ENCODE assay signal across 8 mouse cellular contexts in genomic region chr2:32287923-32288367, GRCm38 (mm10). TPM values are rescaled to one million over a fixed set of nuclear protein-coding genes. Genes with fewer than 3 reads are reported as not detected.
A peak's percentile ranks its signal among the peaks of the same experiment; 100 is the strongest.
DNase-seq lines count a peak whose midpoint lies in the region; ATAC-seq and TF ChIP-seq lines count a peak whose summit lies in the region.

Gene Swi5, minus strand, starts transcription at chr2:32288075.

- no peak for TF ChIP-seq EP300 in ES-Bruce4 (IDR thresholded peaks at IDR 0.05; ENCODE audit: insufficient read depth, low read depth, low read length)
- TF ChIP-seq EP300 in liver, postnatal 0 days (IDR thresholded peaks at IDR 0.05; ENCODE audit: low read depth), result no peak

- no peaks in the 10 kb centered on the region for H3K9me3 ChIP-seq in ES-Bruce4 (replicated peaks; ENCODE audit: control insufficient read depth, insufficient read depth, low read length, poor library complexity, severe bottlenecking)
- no peaks in the 10 kb centered on the region for H3K9me3 ChIP-seq in forebrain, embryonic 13.5 days (replicated peaks)
- no peaks in the 10 kb centered on the region for H3K9me3 ChIP-seq in liver, postnatal 0 days (ENCODE audit: low read length)
- H3K9me3 ChIP-seq in neural tube, embryonic 14.5 days (ENCODE audit: control insufficient read depth, low read length), result no peaks in the 10 kb centered on the region

- H3K4me3 ChIP-seq in ES-Bruce4 (ENCODE audit: low read depth, low read length), result peak within 1 kb of the TSS; percentile 100
- H3K4me3 ChIP-seq in forebrain, embryonic 13.5 days, result peak within 1 kb of the TSS; percentile 82
- peak within 1 kb of the TSS; percentile 90 for H3K4me3 ChIP-seq in liver, postnatal 0 days (ENCODE audit: low read depth, low read length)
- peak within 1 kb of the TSS; percentile 78 for H3K4me3 ChIP-seq in neural tube, embryonic 14.5 days (ENCODE audit: low read depth, low read length)

- H3K27ac ChIP-seq in ES-Bruce4 (ENCODE audit: insufficient read depth, low read length), result no peak within 1 kb of the TSS
- peak within 1 kb of the TSS; percentile 68; the same call in 1 of the 2 replicates for H3K27ac ChIP-seq in forebrain, embryonic 13.5 days
- H3K27ac ChIP-seq in liver, postnatal 0 days (ENCODE audit: low read depth), result peak within 1 kb of the TSS; percentile 96
- peak within 1 kb of the TSS; percentile 70 for H3K27ac ChIP-seq in neural tube, embryonic 14.5 days (ENCODE audit: low read depth, low read length)

- peaks cover 18% of the 10 kb centered on the region for H3K36me3 ChIP-seq in ES-Bruce4 (ENCODE audit: control insufficient read depth, insufficient read depth, low read length, poor library complexity, severe bottlenecking)
- H3K36me3 ChIP-seq in forebrain, embryonic 13.5 days (ENCODE audit: poor library complexity, severe bottlenecking), result peaks cover 30% of the 10 kb centered on the region
- peaks cover 19% of the 10 kb centered on the region for H3K36me3 ChIP-seq in liver, postnatal 0 days (replicated peaks; ENCODE audit: insufficient read depth, low read length)
- H3K36me3 ChIP-seq in neural tube, embryonic 14.5 days (ENCODE audit: control insufficient read depth, insufficient read depth, low read length), result peaks cover 17% of the 10 kb centered on the region

- TF ChIP-seq CTCF in ES-Bruce4 (IDR thresholded peaks at IDR 0.05; ENCODE audit: low read depth, low read length), result no peak
- no peak for TF ChIP-seq CTCF in liver, postnatal 0 days (IDR thresholded peaks at IDR 0.05; ENCODE audit: low read depth)

- intact Hi-C loops in heart, postnatal 10 days (cut with DNase I), result loop anchor here (5.0 kb wide), 1 partner anchor 156 kb away; no protein-coding TSS in a partner anchor

- H3K9ac ChIP-seq in ES-Bruce4 (ENCODE audit: low read depth, poor library complexity, severe bottlenecking), result peak within 1 kb of the TSS; percentile 93
- H3K9ac ChIP-seq in forebrain, embryonic 13.5 days, result peak within 1 kb of the TSS; percentile 87
- peak within 1 kb of the TSS; percentile 95 for H3K9ac ChIP-seq in liver, postnatal 0 days (replicated peaks)
- peak within 1 kb of the TSS; percentile 91 for H3K9ac ChIP-seq in neural tube, embryonic 14.5 days (replicated peaks; ENCODE audit: low read depth, low read length)

- WGBS in forebrain, embryonic 13.5 days, result under 1% methylated on average over 41 of the region's 41 CpGs
- WGBS in large intestine, adult 2 months, result under 1% methylated on average over 41 of the region's 41 CpGs
- WGBS in liver, postnatal 0 days (ENCODE audit: insufficient replicate concordance), result under 1% methylated on average over 37 of the region's 41 CpGs
- under 1% methylated on average over 39 of the region's 41 CpGs for WGBS in neural tube, embryonic 14.5 days

- H3K4me2 ChIP-seq in forebrain, embryonic 13.5 days, result peak within 1 kb of the TSS; percentile 96
- H3K4me2 ChIP-seq in liver, postnatal 0 days (ENCODE audit: low read depth, low read length), result peak within 1 kb of the TSS; percentile 95
- H3K4me2 ChIP-seq in neural tube, embryonic 14.5 days (ENCODE audit: low read depth, low read length), result peak within 1 kb of the TSS; percentile 92

- no peak for TF ChIP-seq POLR2A in ES-Bruce4 (IDR thresholded peaks at IDR 0.05; ENCODE audit: insufficient read depth, low read length)

- peak; percentile 99 for DNase-seq in heart, postnatal 10 days
- DNase-seq in large intestine, adult 2 months (ENCODE audit: low read depth, low spot score), result peak; percentile 98
- DNase-seq in liver, postnatal 0 days, result peak; percentile 100
- peak; percentile 100 for DNase-seq in testis, postnatal 10 days (ENCODE audit: low spot score)

- ATAC-seq in cerebellum, adult (ENCODE audit: insufficient number of reproducible peaks, low FRiP score, low TSS enrichment), result peak; percentile 98
- ATAC-seq in forebrain, embryonic 13.5 days, result peak; percentile 99
- peak; percentile 98 for ATAC-seq in liver, postnatal 0 days
- ATAC-seq in neural tube, embryonic 14.5 days (ENCODE audit: low read depth), result peak; percentile 99

- H3K27me3 ChIP-seq in ES-Bruce4 (ENCODE audit: control insufficient read depth, insufficient read depth, low read length, poor library complexity, severe bottlenecking), result no peaks in the 10 kb centered on the region
- H3K27me3 ChIP-seq in forebrain, embryonic 13.5 days, result no peaks in the 10 kb centered on the region
- H3K27me3 ChIP-seq in liver, postnatal 0 days (ENCODE audit: insufficient read depth, low read length), result no peaks in the 10 kb centered on the region
- no peaks in the 10 kb centered on the region for H3K27me3 ChIP-seq in neural tube, embryonic 14.5 days (ENCODE audit: control insufficient read depth, insufficient read depth, low read length)

- no peaks in the 10 kb centered on the region for H3K4me1 ChIP-seq in ES-Bruce4 (ENCODE audit: control insufficient read depth, insufficient read depth, low read length)
- peaks cover 22% of the 10 kb centered on the region for H3K4me1 ChIP-seq in forebrain, embryonic 13.5 days
- H3K4me1 ChIP-seq in liver, postnatal 0 days (ENCODE audit: insufficient read depth), result peaks cover 26% of the 10 kb centered on the region
- peaks cover 19% of the 10 kb centered on the region for H3K4me1 ChIP-seq in neural tube, embryonic 14.5 days (ENCODE audit: control insufficient read depth, insufficient read depth, low read length)

RNA-seq across cellular contexts. Expression of gene Swi5, which starts in this region (rescaled TPM):
- polyA plus RNA-seq in ES-Bruce4 (2011; ENCODE audit: insufficient read depth, insufficient read length, low read depth, missing spikeins), result 553 and 558 TPM in 2 replicates
- 466 and 470 TPM in 2 replicates for polyA plus RNA-seq in forebrain, embryonic 13.5 days (2015; fragmentation: Nextera tagmentation; extraction: Ambion mirVana)
- 100 to 1,000 TPM; 163 to 182 TPM for total RNA-seq in heart, postnatal 10 days (2021)
- 155 and 159 TPM in 2 replicates for polyA plus RNA-seq in large intestine, adult 2 months (2012; rRNA removed)
- polyA plus RNA-seq in liver, postnatal 0 days (2015; fragmentation: Nextera tagmentation; extraction: Ambion mirVana), result 188 and 209 TPM in 2 replicates
- 140 and 288 TPM in 2 replicates for polyA plus RNA-seq in neural tube, embryonic 14.5 days (2014; fragmentation: Nextera tagmentation; extraction: Ambion mirVana)
